ENCODE assay signal across 11 mouse cellular contexts in the genomic region with DNA sequence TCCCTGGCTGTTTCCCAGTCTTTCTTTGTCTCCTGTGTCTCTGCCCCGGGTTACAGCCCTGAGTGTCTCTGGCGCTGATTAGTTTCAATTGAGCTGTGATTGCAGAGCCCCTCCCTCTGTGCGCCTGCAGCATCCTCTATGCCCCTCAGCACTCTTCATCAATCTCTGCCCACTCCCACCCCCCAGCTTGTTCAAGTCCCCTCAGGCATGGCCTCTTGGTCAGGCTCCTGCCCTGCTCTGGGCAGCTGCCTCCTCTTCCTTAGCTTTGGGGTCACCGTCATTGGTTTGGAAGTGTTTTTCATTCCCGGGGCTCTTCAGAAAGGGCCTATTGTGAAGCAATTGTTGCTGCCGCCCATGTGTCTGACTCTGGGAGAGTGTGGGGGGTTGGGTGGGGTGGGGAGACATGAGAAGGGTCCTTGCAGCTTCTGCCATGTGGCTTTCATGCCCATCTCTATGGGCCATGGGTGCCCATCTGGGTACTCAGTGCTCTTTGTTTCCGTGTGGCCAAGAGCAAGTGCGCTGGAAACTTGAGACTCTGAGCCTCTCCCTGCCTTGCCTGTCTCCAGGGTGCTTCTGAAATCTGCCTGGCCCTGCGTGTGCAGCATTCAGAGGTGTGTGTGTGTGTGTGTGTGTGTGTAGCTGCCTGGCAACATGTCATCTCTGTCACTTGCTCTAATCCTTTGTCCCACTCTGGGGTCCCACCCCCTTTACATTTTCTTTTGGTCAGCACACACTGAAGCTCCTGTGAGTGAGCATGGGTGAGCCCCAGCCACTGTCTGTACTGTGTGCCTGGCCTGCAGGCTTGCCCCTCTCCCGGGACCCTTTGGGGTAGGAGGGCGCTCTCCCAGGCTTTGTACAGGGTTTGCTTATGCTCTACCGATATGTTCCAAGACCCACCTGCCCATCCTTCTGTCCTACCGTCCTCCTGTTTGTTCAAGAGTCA. TPM values are rescaled to one million over a fixed set of nuclear protein-coding genes. Genes with fewer than 3 reads are reported as not detected.
A peak's percentile ranks its signal among the peaks of the same experiment; 100 is the strongest.
DNase-seq lines count a peak whose midpoint lies in the region; ATAC-seq lines count a peak whose summit lies in the region.
"Had no signal": no experiment of that assay in that cellular context is flagged by ENCODE, and none has a peak within 500 bp of the region (broad histone marks: within the 10 kb centered on the region; RNA-seq: fewer than 3 reads in every experiment).

No protein-coding gene starts in this region.

- no peaks in the 10 kb centered on the region for H3K27me3 ChIP-seq in kidney, embryonic 14.5 days (ENCODE audit: control insufficient read depth, insufficient read depth, low read length)
- no peaks in the 10 kb centered on the region for H3K27me3 ChIP-seq in embryonic facial prominence, embryonic 15.5 days
- H3K27me3 ChIP-seq in limb, embryonic 11.5 days (ENCODE audit: control insufficient read depth, insufficient read depth, low read length) = no peaks in the 10 kb centered on the region
- H3K27me3 ChIP-seq in neural tube, embryonic 14.5 days (ENCODE audit: control insufficient read depth, insufficient read depth, low read length) = no peaks in the 10 kb centered on the region

- peaks cover under 1% of the 10 kb centered on the region; the same call in 1 of the 2 replicates for H3K36me3 ChIP-seq in kidney, embryonic 14.5 days (ENCODE audit: control insufficient read depth, insufficient read depth, low read length)
- 0 out of 2 replicates have a peak, but pooled peaks cover 2% of the 10 kb centered on the region for H3K36me3 ChIP-seq in embryonic facial prominence, embryonic 15.5 days
- no peaks in the 10 kb centered on the region for H3K36me3 ChIP-seq in limb, embryonic 11.5 days (ENCODE audit: control insufficient read depth, insufficient read depth, low read length)
- no peaks in the 10 kb centered on the region for H3K36me3 ChIP-seq in neural tube, embryonic 14.5 days (ENCODE audit: control insufficient read depth, insufficient read depth, low read length)

- H3K4me1 ChIP-seq in kidney, embryonic 14.5 days (ENCODE audit: control insufficient read depth, insufficient read depth, low read length) = peaks cover 27% of the 10 kb centered on the region
- peaks cover 82% of the 10 kb centered on the region for H3K4me1 ChIP-seq in embryonic facial prominence, embryonic 15.5 days
- H3K4me1 ChIP-seq in limb, embryonic 11.5 days (ENCODE audit: control insufficient read depth, insufficient read depth, low read length) = peaks cover 56% of the 10 kb centered on the region
- H3K4me1 ChIP-seq in neural tube, embryonic 14.5 days (ENCODE audit: control insufficient read depth, insufficient read depth, low read length) = peaks cover 39% of the 10 kb centered on the region

- H3K4me3 ChIP-seq in kidney, embryonic 14.5 days (ENCODE audit: low read length) = no peak overlapping the region
- no peak overlapping the region for H3K4me3 ChIP-seq in embryonic facial prominence, embryonic 15.5 days (replicated peaks)
- no peak overlapping the region for H3K4me3 ChIP-seq in limb, embryonic 11.5 days (ENCODE audit: low read depth, low read length)
- H3K4me3 ChIP-seq in neural tube, embryonic 14.5 days (ENCODE audit: low read depth, low read length) = no peak overlapping the region
- H3K4me3 ChIP-seq: myocyte had no signal

- peak overlapping the region; percentile 55 for H3K27ac ChIP-seq in kidney, embryonic 14.5 days (ENCODE audit: low read depth, low read length)
- peak overlapping the region; percentile 76 for H3K27ac ChIP-seq in embryonic facial prominence, embryonic 15.5 days (replicated peaks)
- peak overlapping the region; percentile 92 for H3K27ac ChIP-seq in limb, embryonic 11.5 days (replicated peaks; ENCODE audit: low read depth, low read length)
- peak overlapping the region; percentile 90 for H3K27ac ChIP-seq in neural tube, embryonic 14.5 days (ENCODE audit: low read depth, low read length)

- 32% methylated on average over 13 of the region's 13 CpGs for WGBS in kidney, embryonic 14.5 days
- 16% methylated on average over 13 of the region's 13 CpGs for WGBS in embryonic facial prominence, embryonic 15.5 days
- WGBS in limb, embryonic 11.5 days = 24% methylated on average over 13 of the region's 13 CpGs
- 10% methylated on average over 13 of the region's 13 CpGs for WGBS in neural tube, embryonic 14.5 days

- peak overlapping the region; percentile 12; the same call in 1 of the 2 replicates for H3K9ac ChIP-seq in kidney, embryonic 14.5 days (ENCODE audit: low read depth, low read length)
- H3K9ac ChIP-seq in embryonic facial prominence, embryonic 15.5 days = no peak overlapping the region
- H3K9ac ChIP-seq in limb, embryonic 11.5 days (ENCODE audit: low read length) = peak overlapping the region; percentile 37
- H3K9ac ChIP-seq in neural tube, embryonic 14.5 days (replicated peaks; ENCODE audit: low read depth, low read length) = no peak overlapping the region

- no peaks in the 10 kb centered on the region for H3K9me3 ChIP-seq in kidney, embryonic 14.5 days (ENCODE audit: control insufficient read depth, low read length)
- no peaks in the 10 kb centered on the region for H3K9me3 ChIP-seq in embryonic facial prominence, embryonic 15.5 days (replicated peaks)
- no peaks in the 10 kb centered on the region for H3K9me3 ChIP-seq in limb, embryonic 11.5 days (ENCODE audit: control insufficient read depth, low read length)
- no peaks in the 10 kb centered on the region for H3K9me3 ChIP-seq in neural tube, embryonic 14.5 days (ENCODE audit: control insufficient read depth, low read length)

- ATAC-seq in kidney, embryonic 14.5 days (ENCODE audit: low FRiP score, low TSS enrichment) = peak; percentile 21; the same call in 1 of the 2 replicates
- ATAC-seq in embryonic facial prominence, embryonic 15.5 days (ENCODE audit: insufficient number of reproducible peaks, low FRiP score, low TSS enrichment, low read depth) = no peak; the same call in 1 of the 2 replicates
- no peak for ATAC-seq in limb, embryonic 11.5 days (ENCODE audit: insufficient number of reproducible peaks, low FRiP score, low TSS enrichment, low read depth)
- peak; percentile 67 for ATAC-seq in neural tube, embryonic 14.5 days (ENCODE audit: low read depth)
- ATAC-seq: activated CD4-positive, CD25-positive, alpha-beta regulatory T cell, adult 4 months had no signal

- H3K4me2 ChIP-seq in kidney, embryonic 14.5 days (replicated peaks; ENCODE audit: low read depth, low read length) = no peak overlapping the region
- H3K4me2 ChIP-seq in embryonic facial prominence, embryonic 15.5 days (replicated peaks) = no peak overlapping the region
- no peak overlapping the region for H3K4me2 ChIP-seq in limb, embryonic 11.5 days (ENCODE audit: low read depth, severe bottlenecking)
- H3K4me2 ChIP-seq in neural tube, embryonic 14.5 days (ENCODE audit: low read depth, low read length) = no peak overlapping the region

- DNase-seq in kidney, postnatal 25 days = no peak
- DNase-seq in limb, embryonic 11.5 days (ENCODE audit: low spot score) = peak; percentile 46
- DNase-seq in ovary, postnatal 10 days (ENCODE audit: low spot score) = no peak
- no peak for DNase-seq in cerebellum, postnatal 10 days
- DNase-seq in right cerebral cortex, adult 2 months (ENCODE audit: low spot score in 2 of 2) = no peak
- DNase-seq: cerebellum, adult 11 months had no signal

RNA-seq across cellular contexts. Expression of gene Src, which starts 57.5 kb away (rescaled TPM):
- polyA plus RNA-seq in kidney, embryonic 14.5 days (2014; fragmentation: Nextera tagmentation; extraction: Ambion mirVana) = 13.5 and 17.5 TPM in 2 replicates
- polyA plus RNA-seq in embryonic facial prominence, embryonic 15.5 days (2015; fragmentation: Nextera tagmentation; extraction: Ambion mirVana) = 20.7 and 21.3 TPM in 2 replicates
- polyA plus RNA-seq in limb, embryonic 11.5 days (2014; fragmentation: Nextera tagmentation; extraction: Ambion mirVana) = 13.2 and 18.5 TPM in 2 replicates
- polyA plus RNA-seq in neural tube, embryonic 14.5 days (2014; fragmentation: Nextera tagmentation; extraction: Ambion mirVana) = 19.3 and 23.9 TPM in 2 replicates

Comparison
In these comparisons a context has a peak if more than half of its experiments do, and no peak if none do; other contexts are left out.
1. ATAC-seq: peak in kidney, embryonic 14.5 days (single experiment) and neural tube, embryonic 14.5 days (single experiment); none in embryonic facial prominence, embryonic 15.5 days (single experiment) and limb, embryonic 11.5 days (single experiment).
2. H3K9ac ChIP-seq: peak in kidney, embryonic 14.5 days (single experiment) and limb, embryonic 11.5 days (single experiment); none in embryonic facial prominence, embryonic 15.5 days (single experiment) and neural tube, embryonic 14.5 days (single experiment).
3. Peak in every context shown above with its lines, with median percentiles within 50 percentile points of each other: H3K27ac ChIP-seq.